Mouse (Mus musculus): ENCODE data around the gene Ube3c. TPM values are rescaled to one million over a fixed set of nuclear protein-coding genes. Genes with fewer than 3 reads are reported as not detected.

The Ube3c gene
- polyA plus RNA-seq, 1 experiment from 2014 or later = 36.4 TPM

- H3K27me3 ChIP-seq (ENCODE audit: control insufficient read depth, insufficient read depth, low read length) = no peaks in the 10 kb centered on the region
- H3K27ac ChIP-seq (replicated peaks; ENCODE audit: low read depth, low read length) = no peak overlapping the region
- no peaks in the 10 kb centered on the region for H3K36me3 ChIP-seq (replicated peaks; ENCODE audit: control insufficient read depth, insufficient read depth, low read depth, low read length)
- DNase-seq (ENCODE audit: low spot score) (no peak), ATAC-seq (replicated peaks; ENCODE audit: insufficient number of reproducible peaks, low FRiP score, low TSS enrichment, low read depth) (no peak)
- no peaks in the 10 kb centered on the region for H3K4me1 ChIP-seq (ENCODE audit: control insufficient read depth, insufficient read depth, low read length)
- 57% methylated on average over 1 of the region's 1 CpGs for WGBS
- no peak overlapping the region for H3K4me2 ChIP-seq (ENCODE audit: low read depth, low read length)
- no peak overlapping the region for H3K4me3 ChIP-seq (ENCODE audit: low read depth, low read length)
- H3K9me3 ChIP-seq (replicated peaks; ENCODE audit: control insufficient read depth, low read length) = no peaks in the 10 kb centered on the region
- H3K9ac ChIP-seq (replicated peaks; ENCODE audit: low read length) = no peak overlapping the region
These were observed 143.9 kb downstream of the Ube3c start for GRCm38 (mm10) chr5:29712906-29713305.

- Histone ChIP-seq H3K4me3 (ENCODE audit: low read depth, low read length) (no peak overlapping the region), H3K4me1 (ENCODE audit: control insufficient read depth, insufficient read depth, low read length) (no peaks in the 10 kb centered on the region), H3K4me2 (ENCODE audit: low read depth, low read length) (no peak overlapping the region), H3K36me3 (replicated peaks; ENCODE audit: control insufficient read depth, insufficient read depth, low read depth, low read length) (no peaks in the 10 kb centered on the region), H3K27me3 (ENCODE audit: control insufficient read depth, insufficient read depth, low read length) (no peaks in the 10 kb centered on the region), H3K27ac (replicated peaks; ENCODE audit: low read depth, low read length) (no peak overlapping the region), H3K9ac (replicated peaks; ENCODE audit: low read length) (no peak overlapping the region), H3K9me3 (replicated peaks; ENCODE audit: control insufficient read depth, low read length) (no peaks in the 10 kb centered on the region)
- WGBS = 4% methylated on average over 1 of the region's 1 CpGs
- no peak for ATAC-seq (replicated peaks; ENCODE audit: insufficient number of reproducible peaks, low FRiP score, low TSS enrichment, low read depth)
- DNase-seq (ENCODE audit: low spot score) = no peak
These were observed 152.1 kb downstream of the Ube3c start for GRCm38 (mm10) chr5:29721159-29721558.

- Histone ChIP-seq H3K9me3 (replicated peaks; ENCODE audit: control insufficient read depth, low read length) (no peaks in the 10 kb centered on the region), H3K27ac (replicated peaks; ENCODE audit: low read depth, low read length) (no peak overlapping the region), H3K4me2 (ENCODE audit: low read depth, low read length) (no peak overlapping the region), H3K4me1 (ENCODE audit: control insufficient read depth, insufficient read depth, low read length) (no peaks in the 10 kb centered on the region), H3K36me3 (replicated peaks; ENCODE audit: control insufficient read depth, insufficient read depth, low read depth, low read length) (no peaks in the 10 kb centered on the region), H3K4me3 (ENCODE audit: low read depth, low read length) (no peak overlapping the region), H3K27me3 (ENCODE audit: control insufficient read depth, insufficient read depth, low read length) (no peaks in the 10 kb centered on the region), H3K9ac (replicated peaks; ENCODE audit: low read length) (no peak overlapping the region)
- ATAC-seq (replicated peaks; ENCODE audit: insufficient number of reproducible peaks, low FRiP score, low TSS enrichment, low read depth) = no peak
- WGBS = 77% methylated on average over 2 of the region's 2 CpGs
- DNase-seq (ENCODE audit: low spot score) = no peak
These were observed 156.3 kb downstream of the Ube3c start for GRCm38 (mm10) chr5:29725369-29725768.

Other genes with a start within 250 kb of the Ube3c start
- gene Lmbr1, start 190.9 kb upstream of the Ube3c start, polyA plus RNA-seq (2014; fragmentation: Nextera tagmentation; extraction: Ambion mirVana) = 10.8 and 11.0 TPM in 2 replicates
- 24.2 and 25.3 TPM in 2 replicates for gene Nom1, start 134.6 kb upstream of the Ube3c start, polyA plus RNA-seq (2014; fragmentation: Nextera tagmentation; extraction: Ambion mirVana)
- gene Mnx1, start 90.8 kb upstream of the Ube3c start, polyA plus RNA-seq (2014; fragmentation: Nextera tagmentation; extraction: Ambion mirVana) = not detected in 2 replicates
- gene Dnajb6, start 166.4 kb downstream of the Ube3c start, polyA plus RNA-seq (2014; fragmentation: Nextera tagmentation; extraction: Ambion mirVana) = 217 and 236 TPM in 2 replicates
- not detected in 2 replicates for gene Gm5129, start 166.7 kb downstream of the Ube3c start, polyA plus RNA-seq (2014; fragmentation: Nextera tagmentation; extraction: Ambion mirVana)

All from embryonic facial prominence, embryonic 11.5 days (tissue).